Comparison of ENCODE assay signal across 1 mouse cellular context in the genomic region with DNA sequence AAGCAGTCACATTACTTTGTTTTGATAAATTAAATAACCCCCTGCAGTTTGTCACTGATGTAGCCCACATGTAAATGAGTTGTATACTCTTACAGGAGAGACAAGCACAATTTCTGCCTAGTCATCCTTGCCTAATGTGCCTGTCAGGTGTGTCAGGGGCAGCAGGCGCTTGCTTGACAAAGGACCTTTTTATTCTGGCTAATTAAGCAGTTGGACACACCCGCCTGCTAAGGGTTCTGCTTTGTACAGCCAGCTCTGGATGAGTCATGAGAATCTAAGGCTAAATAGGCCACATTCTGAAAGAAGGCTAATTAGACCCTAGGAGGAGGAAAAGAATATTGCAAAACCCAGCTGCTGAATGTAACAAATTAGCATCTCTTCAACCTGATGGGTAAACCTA.
TF ChIP-seq lines count a peak whose summit lies in the region.

No protein-coding gene starts in this region.

TF ChIP-seq in CH12.LX, 34 proteins besides CTCF, POLR2A, EP300 and RAD21 (continued from another document):
- no peak for TF ChIP-seq MAFK (IDR thresholded peaks at IDR 0.05; ENCODE audit: insufficient replicate concordance, low read length)
